Mouse (Mus musculus) neutrophil, adult 5-6 weeks (primary cell): ENCODE results near the gene Trpv2. TPM values are rescaled to one million over a fixed set of nuclear protein-coding genes. Genes with fewer than 3 reads are reported as not detected.

Experiments
- ATAC-seq: fragments of 151-379, 151-347 bp; 2 replicates; pipeline ENCODE4 v1.8.0; 2017; ENCODE audit warnings: mild to moderate bottlenecking, moderate TSS enrichment; ENCODE audit not compliant: insufficient number of reproducible peaks, poor library complexity, low FRiP score, severe bottlenecking; ENCODE audit errors: extremely low read depth
- total RNA-seq: library from RNA; stranded (forward); fragments of 200-1000 nt; gene quantifications from 2 replicates; pipeline ENCODE4 v1.2.3, GENCODE M21; 2017

Trpv2 gene
- total RNA-seq, 1 experiment from 2014 or later: 66.9 TPM

DNA sequence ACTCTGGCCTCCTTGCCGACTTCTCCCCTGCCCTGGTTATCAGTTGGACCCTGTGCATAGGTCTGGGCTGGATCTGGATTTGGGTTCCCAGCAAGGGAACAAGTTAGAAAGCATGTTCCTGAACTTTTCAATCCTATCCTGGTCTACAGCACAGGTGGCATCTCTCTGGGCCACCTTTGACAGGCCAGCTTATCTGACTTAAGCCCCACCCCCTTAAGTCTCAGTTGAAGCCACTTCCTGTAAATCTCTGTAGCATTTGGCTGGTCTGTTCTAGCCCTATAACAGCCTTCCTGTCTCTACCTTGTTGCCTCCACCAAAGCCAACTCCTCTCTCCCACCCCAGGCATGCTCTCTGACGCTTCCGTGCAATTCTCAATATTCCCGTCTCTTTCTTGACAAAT lies 24.3 kb downstream of the Trpv2 start:
- no peak for ATAC-seq

DNA sequence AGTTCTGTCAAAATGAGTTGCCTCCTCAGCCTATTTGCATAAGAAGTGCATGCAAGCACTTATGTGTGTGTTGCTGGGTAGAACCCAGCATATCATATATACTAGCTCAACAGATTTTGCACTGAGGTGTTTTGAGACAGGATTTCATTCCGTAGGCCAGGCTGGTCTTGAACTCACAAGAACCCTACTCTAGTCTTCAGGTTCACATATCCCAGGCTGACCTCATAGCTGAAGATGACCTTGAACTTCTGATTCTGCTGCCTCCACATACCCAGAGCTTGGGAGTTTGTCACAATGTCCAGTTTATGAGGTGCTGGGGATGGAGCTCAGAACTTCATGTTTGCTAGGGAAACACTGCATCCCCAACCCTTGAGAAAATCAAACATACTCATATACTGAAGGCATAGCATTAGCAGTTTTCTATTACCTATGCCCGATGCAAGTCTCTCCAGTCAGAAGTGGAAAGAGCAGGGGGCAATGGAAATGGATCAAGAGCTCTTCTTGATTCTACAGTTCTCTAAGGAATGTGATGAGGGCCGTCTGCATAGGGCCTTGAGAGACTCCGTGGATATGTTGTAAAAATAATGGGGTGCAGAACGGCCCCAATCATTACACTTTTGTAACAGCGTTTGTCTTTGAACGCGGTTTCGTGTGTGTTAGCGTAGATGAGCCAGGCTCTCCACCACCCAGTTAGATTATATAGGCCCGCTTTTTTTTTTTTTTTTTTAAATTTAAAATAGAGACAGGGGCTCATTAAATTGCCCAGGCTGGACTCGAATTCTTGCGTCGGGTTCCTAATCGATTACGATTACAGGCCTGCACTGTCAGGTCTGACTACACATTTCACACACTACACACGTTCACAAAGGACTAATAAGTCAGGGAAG lies 27.7 kb downstream of the Trpv2 start:
- no peak for ATAC-seq

DNA sequence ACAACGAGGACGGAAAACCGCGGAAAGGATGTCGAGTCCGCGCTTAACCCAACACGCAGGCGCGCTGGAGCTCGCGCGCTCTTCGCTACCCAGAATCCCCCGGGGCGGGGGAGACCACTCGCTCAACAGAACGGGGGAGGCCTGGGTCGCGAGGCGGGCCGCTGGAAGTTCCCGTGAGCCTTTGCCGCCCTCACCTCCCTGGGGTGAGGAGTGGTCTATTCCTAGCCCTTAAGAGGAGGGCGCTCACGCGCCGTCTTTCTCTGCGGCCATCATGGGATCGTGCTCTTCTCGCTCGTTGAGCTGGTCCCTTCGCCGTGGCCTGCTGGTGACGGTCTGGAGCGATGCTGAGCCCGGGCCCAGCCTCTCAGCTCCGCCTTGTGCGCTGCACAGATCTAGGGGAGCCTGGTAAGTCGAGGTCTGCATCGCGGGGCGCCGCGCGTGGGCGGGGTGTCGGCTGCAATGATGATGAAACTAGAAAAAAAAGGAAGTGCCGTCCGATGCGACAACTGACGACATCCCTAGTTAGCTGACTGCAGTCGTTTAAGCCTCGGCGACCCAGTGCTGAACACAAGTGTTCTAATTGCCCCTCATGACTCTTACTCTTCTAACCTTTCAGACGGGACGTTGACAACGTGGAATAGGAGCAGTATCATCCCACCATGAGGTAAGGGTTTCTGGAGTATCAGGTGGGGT lies 28.5 kb downstream of the Trpv2 start:
- ATAC-seq: peak; percentile 88

DNA sequence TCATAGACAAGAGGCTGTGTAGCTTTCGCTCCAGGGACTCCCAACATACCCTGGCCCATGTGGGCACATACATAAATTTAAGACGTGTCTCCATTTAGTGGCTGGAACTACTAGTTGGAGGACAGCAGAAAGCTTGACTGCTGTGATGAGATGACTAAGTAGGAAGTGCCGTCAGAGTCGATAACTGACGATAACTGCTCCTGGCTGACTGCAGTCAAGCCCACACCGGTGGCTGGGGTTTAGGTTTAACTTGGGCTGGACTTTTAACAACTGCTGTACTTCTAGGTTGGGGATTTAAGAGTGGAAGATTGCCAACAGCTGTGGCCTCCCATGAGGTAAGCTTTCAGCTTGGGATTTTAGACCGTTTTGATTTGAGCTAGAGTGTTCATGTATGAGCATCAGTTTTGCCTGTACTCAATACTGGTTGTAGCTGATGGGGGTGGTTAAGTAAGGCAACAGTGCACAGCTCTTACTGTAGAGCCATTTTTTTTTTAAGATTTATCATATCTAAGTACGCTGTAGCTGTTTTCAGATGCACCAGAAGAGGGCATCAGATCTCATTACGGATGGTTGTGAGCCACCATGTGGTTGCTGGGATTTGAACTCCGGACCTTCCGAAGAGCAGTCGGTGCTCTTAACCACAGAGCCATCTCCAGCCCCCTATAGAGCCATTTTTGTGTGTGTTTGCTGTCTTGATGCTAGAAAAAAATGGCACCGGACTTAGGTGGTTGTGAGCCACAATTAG lies 29.2 kb downstream of the Trpv2 start:
- ATAC-seq: no peak

DNA sequence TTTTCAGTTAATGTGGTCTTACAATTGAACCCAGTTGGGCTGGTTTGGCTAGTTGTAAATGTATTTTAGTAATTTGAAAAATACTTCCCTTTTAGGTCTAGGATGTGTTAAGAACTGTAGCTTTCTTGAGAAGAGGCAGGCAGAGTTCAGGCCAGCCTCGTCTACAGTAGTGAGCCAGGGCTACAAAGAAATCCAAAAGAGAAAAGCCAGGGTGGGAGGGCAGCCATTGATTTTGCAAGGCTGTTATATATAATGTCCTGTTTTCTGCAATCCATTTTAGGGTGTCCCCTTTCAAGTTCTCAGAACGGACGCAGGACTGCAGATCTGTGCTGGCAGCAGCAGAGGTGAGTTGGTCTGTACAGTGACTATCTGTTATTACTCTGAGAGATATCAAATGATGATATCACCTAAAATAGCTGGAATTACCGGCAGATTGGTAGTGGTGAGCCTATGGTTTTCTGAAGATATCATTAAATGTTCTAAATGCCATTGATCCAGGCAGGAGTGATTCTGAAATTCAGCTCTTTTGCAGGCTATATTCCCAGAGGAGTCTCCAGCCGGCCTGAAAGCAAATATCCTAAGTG lies 29.9 kb downstream of the Trpv2 start:
- no peak for ATAC-seq

DNA sequence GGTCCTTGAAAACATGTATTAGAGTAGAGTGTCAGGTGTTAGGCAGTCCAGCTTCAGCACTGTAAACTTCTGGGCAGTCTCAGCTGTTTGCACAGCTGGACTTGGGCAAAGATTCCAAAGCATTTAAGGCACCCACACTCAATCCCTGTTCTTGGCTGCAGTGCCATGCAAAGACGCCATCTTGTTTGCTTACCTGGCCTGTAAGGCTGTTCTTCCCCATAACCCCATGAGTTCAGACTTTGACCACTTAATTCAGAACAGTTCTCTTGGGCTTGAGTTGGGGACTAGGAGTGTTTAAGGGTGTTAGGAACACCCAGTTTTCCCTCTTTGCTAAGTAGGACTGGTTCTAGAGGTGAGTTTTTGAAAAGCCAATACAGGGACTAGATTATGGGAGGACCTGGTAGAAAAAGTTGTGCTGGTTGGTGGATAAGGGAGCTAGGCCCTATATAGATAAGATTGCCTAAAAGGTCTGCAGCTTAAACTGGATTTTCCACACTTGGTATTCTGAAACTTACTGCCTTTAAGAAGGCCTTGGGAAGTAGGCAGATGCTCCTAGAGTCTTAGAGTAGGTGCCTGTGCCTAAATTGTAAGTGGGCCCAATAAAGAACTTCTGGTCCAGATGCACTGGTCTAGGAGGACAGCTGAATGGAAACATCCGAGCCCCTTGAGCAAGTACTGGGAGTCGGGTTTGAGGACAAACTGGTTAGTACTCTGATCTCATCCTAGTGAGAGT lies 30.8 kb downstream of the Trpv2 start:
- no peak for ATAC-seq

DNA sequence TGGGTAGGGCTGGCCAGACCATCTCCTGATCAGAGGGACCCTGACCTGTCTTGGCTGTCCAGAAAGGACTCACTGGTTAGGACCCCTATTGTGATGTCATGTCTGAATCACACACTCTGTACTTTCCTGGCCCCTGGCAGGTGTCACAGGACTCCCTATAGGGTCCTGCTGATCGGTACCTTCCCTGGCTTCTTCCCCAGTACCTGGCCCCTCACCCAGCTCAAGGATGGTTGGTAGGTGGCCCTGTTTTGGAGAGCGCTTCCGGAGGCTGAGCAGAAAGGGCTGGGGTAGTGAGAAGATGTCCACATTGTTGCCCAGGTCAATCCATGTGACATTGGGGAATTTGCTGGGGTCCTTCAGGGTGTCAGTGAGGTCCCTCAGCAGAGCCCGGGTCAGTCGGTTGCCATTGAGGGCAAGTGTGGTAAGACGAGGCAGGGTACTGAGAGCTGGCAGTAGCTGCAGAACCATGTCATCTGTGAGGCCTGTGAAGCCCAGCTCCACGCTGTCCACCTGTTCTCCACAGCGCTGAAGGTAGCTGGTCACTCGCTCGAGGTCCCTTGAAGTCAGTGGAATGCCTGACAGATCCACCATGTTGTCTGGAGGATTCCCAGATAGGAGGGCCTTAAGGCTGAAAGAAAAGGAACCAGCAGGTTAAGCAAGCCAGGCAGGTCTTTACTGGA lies 31.5 kb downstream of the Trpv2 start:
- no peak for ATAC-seq

DNA sequence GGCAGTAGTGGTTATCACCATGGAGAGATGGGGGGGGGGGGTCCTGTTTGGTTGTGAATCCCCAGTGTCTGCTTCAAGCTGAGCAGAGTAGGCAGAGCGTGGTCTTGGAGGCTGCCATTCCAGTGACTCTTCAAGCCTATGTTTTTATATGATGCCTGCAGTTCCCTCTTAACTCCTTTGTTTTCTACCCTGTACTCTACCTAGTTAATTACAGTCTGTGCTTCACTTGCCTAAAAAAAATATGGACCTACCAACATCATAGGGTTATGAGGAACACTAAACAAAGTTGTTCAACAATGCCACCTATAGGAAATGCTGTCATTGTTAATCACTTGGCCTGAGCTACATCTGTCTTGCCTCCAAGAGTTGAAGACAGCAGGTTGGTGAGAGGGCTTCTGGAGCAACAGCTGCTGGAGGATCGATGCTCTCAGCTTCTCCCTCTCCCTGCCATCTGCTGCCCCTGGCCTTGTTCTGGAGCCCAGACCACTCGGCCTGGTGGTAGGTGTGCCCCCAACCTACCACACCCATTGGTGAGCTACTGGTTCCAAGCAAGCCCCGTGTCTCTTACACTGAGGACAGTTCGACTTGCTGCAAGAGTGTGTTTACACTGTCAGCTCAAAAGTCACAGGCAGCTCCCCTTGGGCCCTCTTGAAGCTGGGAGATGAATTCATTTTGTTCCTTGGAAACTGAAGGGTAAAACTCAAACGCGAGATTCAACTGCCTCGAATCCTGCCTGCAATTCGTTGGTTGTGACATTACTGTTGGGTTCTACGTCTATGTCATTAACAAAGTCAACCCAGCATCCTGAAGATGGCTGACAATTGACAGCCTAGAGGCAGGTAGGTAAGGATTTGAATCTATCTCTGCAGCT lies 32.2 kb downstream of the Trpv2 start:
- ATAC-seq: no peak

DNA sequence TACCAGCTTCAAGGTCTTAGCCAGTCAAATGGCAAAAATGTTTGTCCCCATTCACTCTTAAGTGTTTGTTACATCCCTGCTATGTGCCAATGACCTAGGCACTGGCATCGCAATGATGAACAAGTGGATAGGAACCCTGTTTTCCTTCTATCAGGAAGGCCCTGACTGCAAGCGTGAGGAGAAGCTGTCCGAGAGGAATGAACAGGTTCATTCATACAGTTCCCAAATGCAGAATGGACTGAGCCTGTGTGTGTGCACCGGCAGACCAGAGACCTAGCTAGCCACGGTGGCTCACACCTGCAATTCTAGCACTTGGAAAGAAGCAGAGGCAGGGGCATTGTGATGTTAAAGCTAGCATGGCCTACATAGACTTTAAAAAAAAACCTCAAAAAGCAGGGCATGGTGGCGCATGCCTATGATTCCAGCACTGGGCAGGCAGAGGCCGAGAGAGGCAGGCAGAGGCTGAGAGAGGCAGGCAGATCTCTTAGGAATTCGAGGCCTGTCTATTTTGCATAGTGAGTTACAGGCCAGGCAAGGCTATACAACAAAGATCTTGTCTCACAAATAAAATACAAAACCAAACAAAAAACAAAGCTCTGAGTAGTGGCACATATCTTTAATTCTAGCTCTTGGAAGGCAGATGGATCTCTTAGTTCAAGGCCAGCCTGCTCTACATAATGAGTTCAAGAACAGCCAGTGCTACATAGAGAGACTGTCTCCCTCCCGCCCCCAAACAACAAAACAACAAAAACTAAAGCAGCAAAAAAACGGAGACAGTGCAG lies 33.1 kb downstream of the Trpv2 start:
- ATAC-seq: no peak

DNA sequence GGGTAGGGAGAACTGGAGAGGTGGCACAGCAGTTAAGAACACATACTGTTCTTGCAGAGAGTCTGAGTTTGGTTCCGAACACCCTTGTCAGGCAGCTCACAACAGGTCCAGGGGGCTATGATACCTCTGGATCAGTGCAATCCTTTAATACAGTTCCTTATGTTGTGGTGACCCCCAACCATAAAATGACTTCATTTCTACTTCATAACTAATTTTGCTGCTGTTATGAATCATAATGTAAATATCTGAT lies 33.6 kb downstream of the Trpv2 start:
- ATAC-seq: no peak

DNA sequence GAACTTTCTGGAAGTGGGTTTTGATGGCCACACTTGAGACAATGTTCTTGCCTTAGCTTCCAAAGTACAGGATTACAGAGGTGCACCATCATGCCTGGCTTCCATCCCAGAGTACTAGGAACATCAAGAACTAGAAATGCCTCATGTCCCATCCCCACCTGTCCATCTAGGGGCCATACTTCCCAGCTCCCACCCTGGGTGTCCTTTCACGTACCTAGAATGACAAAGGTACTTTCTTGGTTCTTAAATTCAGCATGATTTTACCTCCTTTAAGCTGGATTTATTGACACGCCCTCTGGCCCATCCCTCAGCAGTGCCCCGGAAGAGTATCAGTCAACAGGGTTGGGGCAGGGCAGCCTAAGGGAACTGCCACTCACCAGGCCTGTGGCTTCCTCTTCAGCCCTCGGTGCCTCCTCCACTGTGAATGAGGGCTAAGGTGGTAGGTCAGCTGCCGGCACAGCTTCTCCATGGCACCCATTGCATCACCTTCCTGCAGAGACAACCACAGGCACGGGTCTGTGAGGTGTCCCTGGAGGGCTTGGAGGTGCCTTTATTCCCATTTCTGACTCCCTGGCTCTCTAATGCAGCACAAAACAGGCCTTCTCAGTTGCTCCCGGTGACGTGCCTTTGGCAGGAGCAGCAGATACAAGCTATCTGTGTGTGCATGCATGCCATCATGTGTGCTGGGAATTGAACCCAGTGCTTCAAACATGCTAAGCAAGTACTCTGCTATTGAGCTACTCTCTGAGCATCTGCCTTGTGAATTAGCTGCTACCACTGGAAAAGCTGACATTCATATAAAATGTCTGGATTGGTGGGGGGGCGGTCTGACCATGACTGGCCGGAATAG lies 34.8 kb downstream of the Trpv2 start:
- ATAC-seq: peak; percentile 68

DNA sequence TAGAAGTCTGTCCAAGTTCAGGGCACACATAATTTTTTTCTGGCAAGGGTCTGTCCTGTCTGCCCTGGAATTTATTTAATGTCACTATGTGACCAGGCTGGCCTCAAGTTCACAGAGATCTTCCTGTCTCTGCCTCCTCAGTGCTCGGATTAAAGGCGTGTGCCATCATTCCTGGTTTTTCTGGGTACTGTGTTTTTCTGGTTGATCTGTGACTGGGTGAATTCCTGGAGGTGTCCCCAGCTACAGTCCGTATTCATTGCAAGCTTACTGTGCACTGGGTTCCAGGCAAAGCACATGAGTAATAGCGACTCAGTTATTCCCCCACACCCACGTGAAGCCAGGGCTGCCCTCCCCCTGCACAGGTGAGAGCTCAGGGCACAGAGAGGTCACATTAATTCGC lies 36.0 kb downstream of the Trpv2 start:
- no peak for ATAC-seq

DNA sequence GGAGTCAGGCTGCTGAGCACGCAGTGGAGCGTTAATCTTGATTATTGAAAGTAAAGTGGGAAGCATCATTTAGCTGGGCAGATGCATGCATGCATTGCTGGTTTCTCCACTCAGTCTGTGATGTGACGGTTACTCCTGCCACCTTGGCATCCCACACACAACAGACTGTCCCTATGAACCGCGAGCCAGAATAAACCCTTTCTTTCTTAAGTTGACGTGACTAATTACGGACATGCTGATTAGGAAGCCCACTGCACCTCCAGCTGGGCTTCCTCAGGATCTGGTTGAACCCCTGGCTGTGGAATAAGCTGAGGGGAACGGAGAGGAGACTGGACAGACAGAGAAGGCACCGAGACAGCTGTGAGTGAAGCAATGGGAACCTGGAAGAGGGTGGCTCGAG lies 38.3 kb downstream of the Trpv2 start:
- no peak for ATAC-seq

DNA sequence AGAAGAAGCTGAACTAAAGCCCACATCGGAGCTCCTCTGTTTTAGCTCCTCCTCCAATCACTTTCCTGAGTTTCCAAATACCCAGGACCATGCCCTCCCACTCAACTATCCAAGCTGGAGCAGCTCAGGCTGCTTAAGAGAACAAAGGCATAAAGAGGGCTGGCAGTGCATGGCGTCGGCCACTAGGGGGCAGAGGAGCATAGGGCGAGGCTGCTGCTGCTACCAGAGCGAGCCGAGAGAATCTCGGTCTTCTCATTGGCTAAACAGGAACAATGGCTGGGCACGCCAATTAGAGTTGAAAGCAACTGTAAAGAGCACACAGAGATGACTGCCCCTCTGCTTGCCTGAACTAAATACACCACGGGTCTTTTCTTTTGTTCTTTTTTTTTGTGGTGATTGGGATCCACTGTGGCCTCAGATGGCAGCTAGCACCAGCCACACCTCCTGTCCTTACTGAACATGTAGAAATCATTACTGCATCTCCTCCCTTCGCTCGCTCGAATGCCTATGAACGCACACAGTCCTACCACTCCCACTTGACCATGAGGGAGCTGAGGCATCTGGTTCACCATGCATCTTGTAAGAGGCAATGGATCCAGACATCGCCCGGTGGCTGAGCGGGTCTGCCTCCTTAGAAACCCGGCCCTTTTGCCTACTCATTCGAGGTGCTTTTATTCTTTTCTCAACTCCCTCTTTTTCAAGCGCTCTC lies 39.5 kb downstream of the Trpv2 start:
- peak; percentile 88 for ATAC-seq

DNA sequence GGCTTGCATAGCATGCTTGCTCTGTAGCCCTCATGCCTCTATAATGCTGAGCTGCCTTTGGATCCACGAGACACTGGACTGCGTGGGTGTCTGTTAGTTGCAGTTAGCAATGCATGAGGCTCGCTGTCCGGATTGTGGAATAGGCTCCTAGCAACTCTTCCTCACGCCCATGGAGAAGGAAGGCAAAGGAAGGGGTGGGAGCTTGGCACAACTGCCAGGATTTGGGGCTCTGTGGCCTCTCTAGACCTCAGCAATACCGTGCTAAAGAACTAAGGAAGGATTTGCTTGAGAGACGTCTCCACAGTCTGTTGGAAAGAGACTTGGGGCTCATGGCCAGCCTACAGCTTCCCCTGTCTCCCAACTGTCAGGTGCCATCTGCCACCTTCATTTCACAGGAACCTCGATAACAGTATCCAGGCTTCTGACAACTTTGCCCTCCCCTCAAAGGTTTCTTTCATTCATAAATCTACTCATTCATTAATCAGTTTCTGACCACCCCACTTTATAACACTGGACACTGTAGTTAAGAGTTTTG lies 40.7 kb downstream of the Trpv2 start:
- no peak for ATAC-seq
